Mouse (Mus musculus) lung, adult 2 months (tissue): ENCODE measurements around the gene Plpp3. TPM values are rescaled to one million over a fixed set of nuclear protein-coding genes. Genes with fewer than 3 reads are reported as not detected.

Experiments
- DNase-seq: peaks from one replicate; pipeline ENCODE4 v3.0.0; 2022
- H3K4me1 ChIP-seq: fragments of 200-500 bp; 2 replicates; pipeline ENCODE4 v1.6.1; 2011; ENCODE audit warnings: low read length; ENCODE audit not compliant: control insufficient read depth, insufficient read depth
- H3K4me3 ChIP-seq: fragments of 200-500 bp; replicated peaks from 2 replicates; pipeline ENCODE3; 2011; ENCODE audit warnings: low read depth, mild to moderate bottlenecking, control low read depth, low read length; ENCODE audit errors: extremely low read depth
- CTCF ChIP-seq: fragments of 200-500 bp; IDR thresholded peaks from 2 replicates; pipeline ENCODE4 v1.5.1; 2011; ENCODE audit warnings: mild to moderate bottlenecking, low read length, control low read depth; ENCODE audit not compliant: insufficient read depth
- POLR2A ChIP-seq: fragments of 200-500 bp; IDR thresholded peaks from 2 replicates; pipeline ENCODE4 v1.6.1; 2011; ENCODE audit warnings: low read depth, mild to moderate bottlenecking, control low read depth, low read length, borderline replicate concordance; ENCODE audit errors: extremely low read depth
- WGBS: fragments of 180-500 bp; shearing (Covaris S2); methylation state at CpG from one replicate; pipeline ENCODE4 v1.1.7; 2018; 5-methylcytosine and 5-hydroxymethylcytosine counted together
- polyA plus RNA-seq: library from polyadenylated mRNA; depleted of rRNA; stranded (reverse); fragments of >200 nt; gene quantifications from 2 replicates; pipeline ENCODE4 v1.2.3, GENCODE M21; 2012

The Plpp3 gene
- polyA plus RNA-seq, 1 experiment: 170 TPM

- TF ChIP-seq POLR2A: no peak
- TF ChIP-seq CTCF: no peak
Observed at GRCm38 (mm10) chr4:105169093-105169571, 12.0 kb downstream of the Plpp3 start.

GRCm38 (mm10) chr4:105169826-105170810, 13.0 kb downstream of the Plpp3 start:
- no peak overlapping the region for H3K4me3 ChIP-seq
- peaks cover 11% of the 10 kb centered on the region for H3K4me1 ChIP-seq
- no peak for TF ChIP-seq CTCF
- no peak for TF ChIP-seq POLR2A
- DNase-seq: no peak
- 73% methylated on average over 16 of the region's 16 CpGs for WGBS

More at GRCm38 (mm10) chr4:105169093-105169571, 12.0 kb downstream of the Plpp3 start:
- Histone ChIP-seq H3K4me3 (no peak overlapping the region), H3K4me1 (peaks cover 10% of the 10 kb centered on the region)
- no peak for DNase-seq
- 31% methylated on average over 7 of the region's 7 CpGs for WGBS

- TF ChIP-seq POLR2A: no peak
- no peak for TF ChIP-seq CTCF
- Histone ChIP-seq H3K4me3 (no peak overlapping the region), H3K4me1 (peaks cover 14% of the 10 kb centered on the region)
- WGBS: 56% methylated on average over 9 of the region's 9 CpGs
- DNase-seq: no peak
Observed at GRCm38 (mm10) chr4:105170811-105171401, 13.8 kb downstream of the Plpp3 start.

- Histone ChIP-seq H3K4me1 (peaks cover 16% of the 10 kb centered on the region), H3K4me3 (no peak overlapping the region)
- TF ChIP-seq CTCF (no peak), POLR2A (no peak)
- whole genome bisulfite sequencing: 55% methylated on average over 3 of the region's 3 CpGs
- DNase-seq: no peak
Observed at GRCm38 (mm10) chr4:105171432-105171831, 14.3 kb downstream of the Plpp3 start.

- no peak overlapping the region for H3K4me3 ChIP-seq
- no peak for DNase-seq
- 68% methylated on average over 4 of the region's 4 CpGs for WGBS
- TF ChIP-seq POLR2A (no peak), CTCF (no peak)
- peaks cover 11% of the 10 kb centered on the region for H3K4me1 ChIP-seq
Observed at GRCm38 (mm10) chr4:105174778-105175177, 17.6 kb downstream of the Plpp3 start.

- TF ChIP-seq POLR2A: no peak
- TF ChIP-seq CTCF: no peak
Observed at GRCm38 (mm10) chr4:105175255-105176035, 18.3 kb downstream of the Plpp3 start.

GRCm38 (mm10) chr4:105181014-105181658, 24.0 kb downstream of the Plpp3 start:
- TF ChIP-seq CTCF: no peak
- TF ChIP-seq POLR2A: no peak
- Histone ChIP-seq H3K4me1 (peaks cover 2% of the 10 kb centered on the region; the same call in 1 of the 2 replicates), H3K4me3 (no peak overlapping the region)
- WGBS: 57% methylated on average over 16 of the region's 16 CpGs
- DNase-seq: no peak

More at GRCm38 (mm10) chr4:105175255-105176035, 18.3 kb downstream of the Plpp3 start:
- Histone ChIP-seq H3K4me1 (peaks cover 11% of the 10 kb centered on the region), H3K4me3 (no peak overlapping the region)
- WGBS: 45% methylated on average over 16 of the region's 16 CpGs
- no peak for DNase-seq

GRCm38 (mm10) chr4:105181659-105182167, 24.6 kb downstream of the Plpp3 start:
- DNase-seq: no peak
- Histone ChIP-seq H3K4me1 (peaks cover 2% of the 10 kb centered on the region; the same call in 1 of the 2 replicates), H3K4me3 (no peak overlapping the region)
- 58% methylated on average over 3 of the region's 3 CpGs for WGBS
- no peak for TF ChIP-seq POLR2A
- TF ChIP-seq CTCF: no peak
